Mouse (Mus musculus) cerebellum, adult 2 months (tissue): ENCODE data around the gene Casp8. TPM values are rescaled to one million over a fixed set of nuclear protein-coding genes. Genes with fewer than 3 reads are reported as not detected.
"Not testable (repeated sequence)": the region's sequence is repeated elsewhere in the genome, so short reads cannot be mapped to it uniquely, and the experiment has no call there.

Source experiments
- DNase-seq, 2 experiments: peaks; one replicate each; pipeline ENCODE4 v3.0.0; 2021
- H3K27ac ChIP-seq: fragments of 200-500 bp; 2 replicates; pipeline ENCODE4 v1.5.1; 2012; ENCODE audit warnings: low read length, control low read depth, inconsistent platforms; ENCODE audit not compliant: insufficient read depth
- H3K27me3 ChIP-seq: fragments of 200-500 bp; 2 replicates; pipeline ENCODE4 v1.6.1; 2012; ENCODE audit warnings: inconsistent platforms, mild to moderate bottlenecking, low read length, moderate library complexity; ENCODE audit not compliant: control insufficient read depth, insufficient read depth
- H3K4me1 ChIP-seq: fragments of 200-500 bp; 2 replicates; pipeline ENCODE4 v1.6.1; 2011; ENCODE audit warnings: low read length; ENCODE audit not compliant: control insufficient read depth, insufficient read depth
- H3K4me3 ChIP-seq: fragments of 200-500 bp; replicated peaks from 2 replicates; pipeline ENCODE3; 2011; ENCODE audit warnings: mild to moderate bottlenecking, low read depth, low read length, control low read depth; ENCODE audit not compliant: insufficient read depth
- CTCF ChIP-seq: fragments of 200-500 bp; IDR thresholded peaks from 2 replicates; pipeline ENCODE4 v1.5.1; 2011; ENCODE audit warnings: low read depth, mild to moderate bottlenecking, control low read depth, low read length, moderate library complexity, borderline replicate concordance; ENCODE audit not compliant: insufficient read depth
- POLR2A ChIP-seq: fragments of 200-500 bp; IDR thresholded peaks from 2 replicates; pipeline ENCODE4 v1.6.1; 2011; ENCODE audit warnings: low read length, control low read depth, borderline replicate concordance; ENCODE audit not compliant: insufficient read depth
- WGBS: fragments of 180-500 bp; shearing (Covaris S2); methylation state at CpG from one replicate; pipeline ENCODE4 v1.1.7; 2018; 5-methylcytosine and 5-hydroxymethylcytosine counted together
- polyA plus RNA-seq: library from polyadenylated mRNA; depleted of rRNA; stranded (reverse); fragments of >200 nt; gene quantifications from 2 replicates; pipeline ENCODE4 v1.2.3, GENCODE M21; 2012; rRNA removed

Gene Casp8
- polyA plus RNA-seq, 1 experiment = 1.6 TPM

- not testable (repeated sequence) for H3K27me3 ChIP-seq, DNase-seq, H3K4me1 ChIP-seq, H3K4me3 ChIP-seq, H3K27ac ChIP-seq
- 78% methylated on average over 2 of the region's 2 CpGs for WGBS
Observed at GRCm38 (mm10) chr1:58879291-58879690, 84.1 kb downstream of the Casp8 start.

- H3K27ac ChIP-seq, H3K4me3 ChIP-seq, DNase-seq, H3K27me3 ChIP-seq, H3K4me1 ChIP-seq: not testable (repeated sequence)
- 88% methylated on average over 9 of the region's 9 CpGs for WGBS
Observed at GRCm38 (mm10) chr1:58883279-58883678, 88.1 kb downstream of the Casp8 start.

GRCm38 (mm10) chr1:58885646-58886045, 90.5 kb downstream of the Casp8 start:
- Histone ChIP-seq H3K27me3 (no peaks in the 10 kb centered on the region), H3K27ac (no peak overlapping the region), H3K4me3 (no peak overlapping the region), H3K4me1 (no peaks in the 10 kb centered on the region)
- 77% methylated on average over 4 of the region's 4 CpGs for WGBS
- DNase-seq = no peak
- TF ChIP-seq POLR2A (no peak), CTCF (no peak)

- TF ChIP-seq POLR2A (no peak), CTCF (no peak)
- DNase-seq = no peak
- no peaks in the 10 kb centered on the region for H3K27me3 ChIP-seq
- H3K27ac ChIP-seq = no peak overlapping the region
- no peaks in the 10 kb centered on the region for H3K4me1 ChIP-seq
- no peak overlapping the region for H3K4me3 ChIP-seq
- 61% methylated on average over 5 of the region's 5 CpGs for WGBS
Observed at GRCm38 (mm10) chr1:58889826-58890546, 94.8 kb downstream of the Casp8 start.

- WGBS = 68% methylated on average over 5 of the region's 5 CpGs
- not testable (repeated sequence) for H3K27ac ChIP-seq, H3K27me3 ChIP-seq, H3K4me1 ChIP-seq, H3K4me3 ChIP-seq, DNase-seq
Observed at GRCm38 (mm10) chr1:58890697-58891290, 95.6 kb downstream of the Casp8 start.

- not testable (repeated sequence) for DNase-seq
- WGBS = 93% methylated on average over 2 of the region's 2 CpGs
Observed at GRCm38 (mm10) chr1:58891481-58892170, 96.5 kb downstream of the Casp8 start.

GRCm38 (mm10) chr1:58892386-58892785, 97.2 kb downstream of the Casp8 start:
- DNase-seq, H3K27ac ChIP-seq, H3K27me3 ChIP-seq, H3K4me1 ChIP-seq, H3K4me3 ChIP-seq: not testable (repeated sequence)
- 85% methylated on average over 7 of the region's 8 CpGs for WGBS

More at GRCm38 (mm10) chr1:58891481-58892170, 96.5 kb downstream of the Casp8 start:
- not testable (repeated sequence) for H3K4me3 ChIP-seq, H3K4me1 ChIP-seq, H3K27me3 ChIP-seq, H3K27ac ChIP-seq

Other genes with a start within 250 kb of the Casp8 start
- 21.8 and 26.3 TPM in 2 replicates for gene Fam126b, start 209.1 kb upstream of the Casp8 start, polyA plus RNA-seq
- 242 and 268 TPM in 2 replicates for gene Ndufb3, start 209.0 kb upstream of the Casp8 start, polyA plus RNA-seq
- gene Als2cr12, start 99.4 kb upstream of the Casp8 start, polyA plus RNA-seq = 0.08 TPM in 1 of 2 replicates, not detected in the other
- 15.4 and 16.1 TPM in 2 replicates for gene Cflar, start 83.9 kb upstream of the Casp8 start, polyA plus RNA-seq
- 65.4 and 66.2 TPM in 2 replicates for gene Trak2, start 178.1 kb downstream of the Casp8 start, polyA plus RNA-seq
- gene Stradb, start 178.1 kb downstream of the Casp8 start, polyA plus RNA-seq = 26.5 and 27.7 TPM in 2 replicates